Mouse (Mus musculus): Measurements from ENCODE around the gene 3110009E18Rik. TPM values are rescaled to one million over a fixed set of nuclear protein-coding genes. Genes with fewer than 3 reads are reported as not detected.
A peak's percentile ranks its signal among the peaks of the same experiment; 100 is the strongest.

3110009E18Rik gene
- total and polyA plus RNA-seq, 2 experiments from 2014 or later = 2.3 to 16.7 TPM

GRCm38 (mm10) chr1:120186204-120186603 lies 65.2 kb downstream of the 3110009E18Rik start:
- DNase-seq (no peak), ATAC-seq (0 out of 2 replicates have a peak, but pooled peaks have one; percentile 14)
- H3K9ac ChIP-seq = no peak overlapping the region
- no peaks in the 10 kb centered on the region for H3K36me3 ChIP-seq (ENCODE audit: insufficient read depth)
- H3K9me3 ChIP-seq (ENCODE audit: low read length) = no peaks in the 10 kb centered on the region
- H3K4me1 ChIP-seq (ENCODE audit: insufficient read depth) = 0 out of 2 replicates have a peak, but pooled peaks cover 3% of the 10 kb centered on the region
- no peak for TF ChIP-seq CTCF (IDR thresholded peaks at IDR 0.05; ENCODE audit: low read depth)
- 47% methylated on average over 6 of the region's 6 CpGs for WGBS
- H3K4me3 ChIP-seq (ENCODE audit: low read depth, low read length) = no peak overlapping the region
- no peak overlapping the region for H3K27ac ChIP-seq (ENCODE audit: low read depth, low read length)
- H3K4me2 ChIP-seq (ENCODE audit: low read depth) = no peak overlapping the region
- no peaks in the 10 kb centered on the region for H3K27me3 ChIP-seq (ENCODE audit: insufficient read depth, low read length)

GRCm38 (mm10) chr1:120186655-120187054 lies 65.7 kb downstream of the 3110009E18Rik start:
- H3K27me3 ChIP-seq (ENCODE audit: insufficient read depth, low read length) = no peaks in the 10 kb centered on the region
- H3K36me3 ChIP-seq (ENCODE audit: insufficient read depth) = no peaks in the 10 kb centered on the region
- no peak overlapping the region for H3K27ac ChIP-seq (ENCODE audit: low read depth, low read length)
- DNase-seq = no peak
- no peak overlapping the region for H3K4me3 ChIP-seq (ENCODE audit: low read depth, low read length)
- TF ChIP-seq CTCF (IDR thresholded peaks at IDR 0.05; ENCODE audit: low read depth) = no peak
- 6% methylated on average over 9 of the region's 9 CpGs for WGBS
- H3K4me2 ChIP-seq (ENCODE audit: low read depth) = no peak overlapping the region
- H3K9me3 ChIP-seq (ENCODE audit: low read length) = no peaks in the 10 kb centered on the region
- no peak overlapping the region for H3K9ac ChIP-seq
- peak; percentile 25; the same call in 1 of the 2 replicates for ATAC-seq
- H3K4me1 ChIP-seq (ENCODE audit: insufficient read depth) = 0 out of 2 replicates have a peak, but pooled peaks cover 3% of the 10 kb centered on the region

GRCm38 (mm10) chr1:120187059-120187458 lies 66.1 kb downstream of the 3110009E18Rik start:
- Histone ChIP-seq H3K27me3 (ENCODE audit: insufficient read depth, low read length) (no peaks in the 10 kb centered on the region), H3K36me3 (ENCODE audit: insufficient read depth) (no peaks in the 10 kb centered on the region), H3K27ac (ENCODE audit: low read depth, low read length) (no peak overlapping the region), H3K9ac (no peak overlapping the region), H3K4me3 (ENCODE audit: low read depth, low read length) (no peak overlapping the region), H3K4me1 (ENCODE audit: insufficient read depth) (0 out of 2 replicates have a peak, but pooled peaks cover 3% of the 10 kb centered on the region), H3K4me2 (ENCODE audit: low read depth) (no peak overlapping the region), H3K9me3 (ENCODE audit: low read length) (no peaks in the 10 kb centered on the region)
- DNase-seq (no peak), ATAC-seq (peak; percentile 27; the same call in 1 of the 2 replicates)
- TF ChIP-seq CTCF (IDR thresholded peaks at IDR 0.05; ENCODE audit: low read depth) = no peak
- 13% methylated on average over 7 of the region's 7 CpGs for WGBS

GRCm38 (mm10) chr1:120189206-120189605 lies 68.2 kb downstream of the 3110009E18Rik start:
- WGBS = 57% methylated on average over 6 of the region's 6 CpGs
- ATAC-seq = peak; percentile 62

GRCm38 (mm10) chr1:120190300-120190699 lies 69.3 kb downstream of the 3110009E18Rik start:
- Histone ChIP-seq H3K4me1 (ENCODE audit: insufficient read depth) (0 out of 2 replicates have a peak, but pooled peaks cover 3% of the 10 kb centered on the region), H3K4me3 (ENCODE audit: low read depth, low read length) (no peak overlapping the region), H3K27me3 (ENCODE audit: insufficient read depth, low read length) (no peaks in the 10 kb centered on the region), H3K36me3 (ENCODE audit: insufficient read depth) (no peaks in the 10 kb centered on the region), H3K9ac (no peak overlapping the region), H3K27ac (ENCODE audit: low read depth, low read length) (no peak overlapping the region), H3K9me3 (ENCODE audit: low read length) (no peaks in the 10 kb centered on the region), H3K4me2 (ENCODE audit: low read depth) (no peak overlapping the region)
- no peak for DNase-seq
- no peak for ATAC-seq
- 94% methylated on average over 2 of the region's 2 CpGs for WGBS
- no peak for TF ChIP-seq CTCF (IDR thresholded peaks at IDR 0.05; ENCODE audit: low read depth)

More at GRCm38 (mm10) chr1:120189206-120189605, 68.2 kb downstream of the 3110009E18Rik start:
- Histone ChIP-seq H3K4me2 (ENCODE audit: low read depth) (no peak overlapping the region), H3K4me3 (ENCODE audit: low read depth, low read length) (no peak overlapping the region), H3K9ac (no peak overlapping the region), H3K9me3 (ENCODE audit: low read length) (no peaks in the 10 kb centered on the region), H3K27me3 (ENCODE audit: insufficient read depth, low read length) (no peaks in the 10 kb centered on the region), H3K36me3 (ENCODE audit: insufficient read depth) (no peaks in the 10 kb centered on the region), H3K4me1 (ENCODE audit: insufficient read depth) (0 out of 2 replicates have a peak, but pooled peaks cover 3% of the 10 kb centered on the region), H3K27ac (ENCODE audit: low read depth, low read length) (no peak overlapping the region)
- TF ChIP-seq CTCF (IDR thresholded peaks at IDR 0.05; ENCODE audit: low read depth) = no peak
- DNase-seq = no peak

GRCm38 (mm10) chr1:120190946-120191345 lies 70.0 kb downstream of the 3110009E18Rik start:
- Histone ChIP-seq H3K36me3 (ENCODE audit: insufficient read depth) (no peaks in the 10 kb centered on the region), H3K4me3 (ENCODE audit: low read depth, low read length) (no peak overlapping the region), H3K27me3 (ENCODE audit: insufficient read depth, low read length) (no peaks in the 10 kb centered on the region), H3K27ac (ENCODE audit: low read depth, low read length) (no peak overlapping the region), H3K9me3 (ENCODE audit: low read length) (no peaks in the 10 kb centered on the region), H3K9ac (no peak overlapping the region), H3K4me1 (ENCODE audit: insufficient read depth) (0 out of 2 replicates have a peak, but pooled peaks cover 3% of the 10 kb centered on the region), H3K4me2 (ENCODE audit: low read depth) (no peak overlapping the region)
- 78% methylated on average over 6 of the region's 6 CpGs for WGBS
- DNase-seq (no peak), ATAC-seq (no peak)
- TF ChIP-seq CTCF (IDR thresholded peaks at IDR 0.05; ENCODE audit: low read depth) = no peak

GRCm38 (mm10) chr1:120192321-120192720 lies 71.3 kb downstream of the 3110009E18Rik start:
- H3K27me3 ChIP-seq (ENCODE audit: insufficient read depth, low read length) = no peaks in the 10 kb centered on the region
- no peak for TF ChIP-seq CTCF (IDR thresholded peaks at IDR 0.05; ENCODE audit: low read depth)
- ATAC-seq (no peak), DNase-seq (no peak)
- H3K4me3 ChIP-seq (ENCODE audit: low read depth, low read length) = no peak overlapping the region
- H3K4me2 ChIP-seq (ENCODE audit: low read depth) = no peak overlapping the region
- H3K36me3 ChIP-seq (ENCODE audit: insufficient read depth) = no peaks in the 10 kb centered on the region
- no peaks in the 10 kb centered on the region for H3K9me3 ChIP-seq (ENCODE audit: low read length)
- no peaks in the 10 kb centered on the region for H3K4me1 ChIP-seq (ENCODE audit: insufficient read depth)
- no peak overlapping the region for H3K27ac ChIP-seq (ENCODE audit: low read depth, low read length)
- 66% methylated on average over 6 of the region's 6 CpGs for WGBS
- no peak overlapping the region for H3K9ac ChIP-seq

Data from forebrain, postnatal 0 days (tissue).